Mouse (Mus musculus): Measurements from ENCODE around the gene Cep128. TPM values are rescaled to one million over a fixed set of nuclear protein-coding genes. Genes with fewer than 3 reads are reported as not detected.

Cep128 gene
- polyA plus RNA-seq, 1 experiment from 2014 or later = 1.5 TPM

DNA sequence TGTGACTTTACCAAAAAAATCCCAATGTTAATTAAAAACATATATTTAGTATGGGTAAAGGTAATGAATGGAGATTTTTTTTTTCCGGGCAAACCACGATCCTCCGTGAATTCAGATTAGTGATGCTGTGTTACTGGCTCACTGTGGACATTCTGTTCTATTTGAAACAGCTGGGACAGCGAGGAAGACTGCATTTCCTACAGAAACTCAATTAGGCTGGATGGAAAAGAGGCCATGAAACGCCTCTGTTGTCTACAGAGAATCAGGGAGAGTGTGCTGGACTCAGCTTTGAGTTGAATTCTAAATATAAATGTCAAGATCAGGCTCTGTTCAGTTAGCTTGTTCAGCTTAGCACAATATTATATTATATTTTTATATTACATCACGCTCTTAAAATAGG is 369.1 kb downstream of the Cep128 start:
- H3K9ac ChIP-seq (ENCODE audit: low read length) = no peak overlapping the region
- no peaks in the 10 kb centered on the region for H3K9me3 ChIP-seq (ENCODE audit: control insufficient read depth, low read length)
- H3K4me3 ChIP-seq (ENCODE audit: low read depth, low read length) = no peak overlapping the region
- H3K4me1 ChIP-seq (replicated peaks; ENCODE audit: control insufficient read depth, insufficient read depth) = no peaks in the 10 kb centered on the region
- no peak overlapping the region for H3K27ac ChIP-seq (replicated peaks)
- WGBS = 82% methylated on average over 6 of the region's 6 CpGs
- H3K36me3 ChIP-seq (ENCODE audit: control insufficient read depth, insufficient read depth, low read length) = no peaks in the 10 kb centered on the region
- H3K27me3 ChIP-seq (ENCODE audit: control insufficient read depth, insufficient read depth, low read length) = no peaks in the 10 kb centered on the region
- TF ChIP-seq EP300 (optimal IDR thresholded peaks at IDR 0.05) (no peak), CTCF (IDR thresholded peaks at IDR 0.05; ENCODE audit: low read depth) (no peak)
- DNase-seq (ENCODE audit: low spot score) (no peak), ATAC-seq (ENCODE audit: low FRiP score, low TSS enrichment) (no peak)
- no peak overlapping the region for H3K4me2 ChIP-seq (replicated peaks; ENCODE audit: low read depth)

DNA sequence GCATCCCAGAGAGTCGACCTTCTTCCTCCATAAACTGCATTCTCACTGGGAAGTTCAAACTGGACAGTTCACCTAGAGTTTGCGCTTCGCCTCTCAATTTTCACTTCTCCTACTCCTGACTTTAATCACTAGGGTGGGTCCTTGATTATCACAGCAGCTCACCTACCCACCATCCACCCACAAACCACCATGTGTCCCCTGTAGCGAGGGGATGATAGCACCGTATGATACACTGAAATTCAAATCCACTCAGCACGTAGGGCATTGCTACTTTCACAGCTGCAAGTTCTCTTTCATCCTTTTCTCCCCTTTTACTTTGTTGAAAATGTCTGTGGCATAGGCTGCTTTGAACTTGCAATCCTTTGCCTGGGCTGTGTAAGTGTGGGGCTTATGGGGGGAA is 371.2 kb downstream of the Cep128 start:
- TF ChIP-seq CTCF (IDR thresholded peaks at IDR 0.05; ENCODE audit: low read depth) = no peak
- no peak for TF ChIP-seq EP300 (optimal IDR thresholded peaks at IDR 0.05)
- no peak overlapping the region for H3K9ac ChIP-seq (ENCODE audit: low read length)
- H3K4me2 ChIP-seq (replicated peaks; ENCODE audit: low read depth) = no peak overlapping the region
- no peaks in the 10 kb centered on the region for H3K4me1 ChIP-seq (replicated peaks; ENCODE audit: control insufficient read depth, insufficient read depth)
- DNase-seq (ENCODE audit: low spot score) (no peak), ATAC-seq (ENCODE audit: low FRiP score, low TSS enrichment) (no peak)
- WGBS = 80% methylated on average over 6 of the region's 6 CpGs
- no peak overlapping the region for H3K27ac ChIP-seq (replicated peaks)
- H3K27me3 ChIP-seq (ENCODE audit: control insufficient read depth, insufficient read depth, low read length) = no peaks in the 10 kb centered on the region
- H3K9me3 ChIP-seq (ENCODE audit: control insufficient read depth, low read length) = no peaks in the 10 kb centered on the region
- no peak overlapping the region for H3K4me3 ChIP-seq (ENCODE audit: low read depth, low read length)
- no peaks in the 10 kb centered on the region for H3K36me3 ChIP-seq (ENCODE audit: control insufficient read depth, insufficient read depth, low read length)

DNA sequence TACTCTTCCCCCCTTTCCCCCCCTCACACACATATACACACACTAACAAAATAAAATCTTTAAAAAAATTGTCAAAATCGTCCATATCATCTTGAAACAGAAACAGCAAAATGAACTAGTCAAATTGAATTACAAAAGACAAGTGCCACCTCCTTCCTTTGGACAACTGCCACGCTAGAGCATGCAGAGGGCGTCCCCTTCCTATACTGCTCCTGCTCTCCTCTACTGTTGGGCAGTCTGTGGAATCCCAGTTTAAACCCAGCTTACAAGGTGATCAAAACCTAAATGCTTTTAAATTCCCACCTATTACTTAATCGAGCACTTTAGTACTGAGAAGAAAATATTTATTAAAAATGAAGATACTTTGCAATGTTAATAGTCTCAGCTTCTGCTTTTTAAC is 372.0 kb downstream of the Cep128 start:
- H3K9ac ChIP-seq (ENCODE audit: low read length) = no peak overlapping the region
- no peak overlapping the region for H3K4me2 ChIP-seq (replicated peaks; ENCODE audit: low read depth)
- TF ChIP-seq CTCF (IDR thresholded peaks at IDR 0.05; ENCODE audit: low read depth) (no peak), EP300 (optimal IDR thresholded peaks at IDR 0.05) (no peak)
- no peaks in the 10 kb centered on the region for H3K9me3 ChIP-seq (ENCODE audit: control insufficient read depth, low read length)
- 54% methylated on average over 4 of the region's 4 CpGs for WGBS
- H3K27me3 ChIP-seq (ENCODE audit: control insufficient read depth, insufficient read depth, low read length) = no peaks in the 10 kb centered on the region
- no peak overlapping the region for H3K27ac ChIP-seq (replicated peaks)
- H3K4me1 ChIP-seq (replicated peaks; ENCODE audit: control insufficient read depth, insufficient read depth) = no peaks in the 10 kb centered on the region
- ATAC-seq (ENCODE audit: low FRiP score, low TSS enrichment) (no peak), DNase-seq (ENCODE audit: low spot score) (no peak)
- H3K36me3 ChIP-seq (ENCODE audit: control insufficient read depth, insufficient read depth, low read length) = no peaks in the 10 kb centered on the region
- no peak overlapping the region for H3K4me3 ChIP-seq (ENCODE audit: low read depth, low read length)

DNA sequence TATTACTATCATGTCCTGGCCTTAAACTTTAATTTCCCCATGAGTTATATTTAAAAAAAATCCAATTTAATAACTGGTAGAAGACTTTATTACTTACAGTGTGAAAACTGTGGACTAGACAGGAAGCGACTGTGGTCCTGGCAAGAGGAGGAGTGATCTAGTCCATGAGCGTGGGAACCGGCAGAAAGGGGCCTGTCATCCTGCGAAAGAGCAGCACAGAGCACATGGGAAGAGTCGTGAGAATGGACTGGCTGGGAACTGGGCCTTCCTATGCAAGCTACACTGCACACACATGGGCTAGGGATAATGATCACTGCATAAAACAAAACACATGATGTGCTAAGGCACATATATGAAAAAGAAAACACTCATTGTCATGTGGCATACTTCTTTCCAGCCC is 375.5 kb downstream of the Cep128 start:
- H3K4me2 ChIP-seq (replicated peaks; ENCODE audit: low read depth) = no peak overlapping the region
- no peaks in the 10 kb centered on the region for H3K9me3 ChIP-seq (ENCODE audit: control insufficient read depth, low read length)
- no peak overlapping the region for H3K4me3 ChIP-seq (ENCODE audit: low read depth, low read length)
- DNase-seq (ENCODE audit: low spot score) (no peak), ATAC-seq (ENCODE audit: low FRiP score, low TSS enrichment) (no peak)
- H3K4me1 ChIP-seq (replicated peaks; ENCODE audit: control insufficient read depth, insufficient read depth) = no peaks in the 10 kb centered on the region
- TF ChIP-seq CTCF (IDR thresholded peaks at IDR 0.05; ENCODE audit: low read depth) (no peak), EP300 (optimal IDR thresholded peaks at IDR 0.05) (no peak)
- 74% methylated on average over 5 of the region's 5 CpGs for WGBS
- no peak overlapping the region for H3K27ac ChIP-seq (replicated peaks)
- no peaks in the 10 kb centered on the region for H3K36me3 ChIP-seq (ENCODE audit: control insufficient read depth, insufficient read depth, low read length)
- no peak overlapping the region for H3K9ac ChIP-seq (ENCODE audit: low read length)
- H3K27me3 ChIP-seq (ENCODE audit: control insufficient read depth, insufficient read depth, low read length) = no peaks in the 10 kb centered on the region

DNA sequence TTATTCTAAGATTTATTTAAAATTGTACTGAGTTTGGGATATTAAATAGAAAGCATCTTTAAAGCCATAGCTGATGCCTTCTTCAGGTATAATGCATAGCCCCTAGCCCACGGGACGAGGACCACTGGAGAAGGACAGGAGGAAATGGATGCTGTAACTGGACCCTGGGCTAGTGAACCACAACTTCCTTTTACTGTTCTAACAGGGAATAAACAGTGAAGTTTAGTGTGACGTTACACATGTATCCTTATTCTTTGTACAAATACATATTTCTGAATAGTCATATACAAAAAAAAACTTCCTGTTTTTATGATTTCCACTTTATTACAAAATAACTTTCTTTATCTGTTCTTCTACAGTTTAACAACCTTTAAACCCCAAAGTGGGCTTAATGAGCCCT is 376.0 kb downstream of the Cep128 start:
- ATAC-seq (ENCODE audit: low FRiP score, low TSS enrichment) (no peak), DNase-seq (ENCODE audit: low spot score) (no peak)
- Histone ChIP-seq H3K9me3 (ENCODE audit: control insufficient read depth, low read length) (no peaks in the 10 kb centered on the region), H3K4me2 (replicated peaks; ENCODE audit: low read depth) (no peak overlapping the region), H3K36me3 (ENCODE audit: control insufficient read depth, insufficient read depth, low read length) (no peaks in the 10 kb centered on the region), H3K27me3 (ENCODE audit: control insufficient read depth, insufficient read depth, low read length) (no peaks in the 10 kb centered on the region), H3K9ac (ENCODE audit: low read length) (no peak overlapping the region), H3K4me1 (replicated peaks; ENCODE audit: control insufficient read depth, insufficient read depth) (no peaks in the 10 kb centered on the region), H3K4me3 (ENCODE audit: low read depth, low read length) (no peak overlapping the region), H3K27ac (replicated peaks) (no peak overlapping the region)
- WGBS = 58% methylated on average over 3 of the region's 3 CpGs
- TF ChIP-seq CTCF (IDR thresholded peaks at IDR 0.05; ENCODE audit: low read depth) (no peak), EP300 (optimal IDR thresholded peaks at IDR 0.05) (no peak)

DNA sequence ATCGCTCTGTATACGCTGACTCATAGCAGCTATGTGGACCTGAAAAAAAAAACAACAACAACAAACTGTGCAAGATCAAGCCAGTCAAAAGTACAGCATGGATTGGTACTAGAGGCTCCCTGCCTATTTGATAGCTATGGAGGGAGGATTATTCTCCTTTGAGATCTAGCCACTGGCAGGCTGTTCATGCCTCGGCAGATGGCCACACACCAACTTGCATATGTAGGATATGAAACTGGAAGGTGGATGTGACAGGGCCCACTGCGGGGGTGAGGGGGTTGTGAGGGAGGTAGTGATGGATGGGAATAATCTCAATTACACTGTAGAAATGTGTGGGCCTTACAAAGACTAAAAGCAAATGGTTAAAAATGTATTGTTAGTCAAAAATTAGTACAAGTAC is 386.7 kb downstream of the Cep128 start:
- H3K4me1 ChIP-seq (replicated peaks; ENCODE audit: control insufficient read depth, insufficient read depth) = no peaks in the 10 kb centered on the region
- no peak overlapping the region for H3K27ac ChIP-seq (replicated peaks)
- no peaks in the 10 kb centered on the region for H3K36me3 ChIP-seq (ENCODE audit: control insufficient read depth, insufficient read depth, low read length)
- H3K4me2 ChIP-seq (replicated peaks; ENCODE audit: low read depth) = no peak overlapping the region
- no peak for TF ChIP-seq CTCF (IDR thresholded peaks at IDR 0.05; ENCODE audit: low read depth)
- TF ChIP-seq EP300 (optimal IDR thresholded peaks at IDR 0.05) = no peak
- H3K4me3 ChIP-seq (ENCODE audit: low read depth, low read length) = no peak overlapping the region
- no peaks in the 10 kb centered on the region for H3K9me3 ChIP-seq (ENCODE audit: control insufficient read depth, low read length)
- 86% methylated on average over 4 of the region's 4 CpGs for WGBS
- no peaks in the 10 kb centered on the region for H3K27me3 ChIP-seq (ENCODE audit: control insufficient read depth, insufficient read depth, low read length)
- H3K9ac ChIP-seq (ENCODE audit: low read length) = no peak overlapping the region
- no peak for DNase-seq (ENCODE audit: low spot score)
- no peak for ATAC-seq (ENCODE audit: low FRiP score, low TSS enrichment)
